Mouse (Mus musculus): ENCODE results near the gene Rassf1. TPM values are rescaled to one million over a fixed set of nuclear protein-coding genes. Genes with fewer than 3 reads are reported as not detected.

Gene Rassf1
- total and polyA plus RNA-seq, 2 experiments from 2014 or later, result 21.7 to 33.3 TPM

GRCm38 (mm10) chr9:107580501-107581317 is 29.4 kb downstream of the Rassf1 start, which contains the start of gene Hyal3:
Hyal3 (plus strand) TSS chr9:107580818.
- no peak for TF ChIP-seq CTCF (IDR thresholded peaks at IDR 0.05; ENCODE audit: low read depth)
- Histone ChIP-seq H3K36me3 (ENCODE audit: insufficient read depth) (peaks cover 5% of the 10 kb centered on the region; the same call in 1 of the 2 replicates), H3K4me1 (ENCODE audit: insufficient read depth) (peaks cover 6% of the 10 kb centered on the region; the same call in 1 of the 2 replicates), H3K27me3 (ENCODE audit: insufficient read depth, low read length) (no peaks in the 10 kb centered on the region), H3K27ac (ENCODE audit: low read depth, low read length) (peak within 1 kb of the TSS; percentile 81), H3K9me3 (ENCODE audit: low read length) (no peaks in the 10 kb centered on the region), H3K4me2 (ENCODE audit: low read depth) (peak within 1 kb of the TSS; percentile 83), H3K9ac (peak within 1 kb of the TSS; percentile 68), H3K4me3 (ENCODE audit: low read depth, low read length) (peak within 1 kb of the TSS; percentile 57)
- WGBS, result under 1% methylated on average over 32 of the region's 32 CpGs
- peak; percentile 92 for DNase-seq
- ATAC-seq, result peak; percentile 91

DNA sequence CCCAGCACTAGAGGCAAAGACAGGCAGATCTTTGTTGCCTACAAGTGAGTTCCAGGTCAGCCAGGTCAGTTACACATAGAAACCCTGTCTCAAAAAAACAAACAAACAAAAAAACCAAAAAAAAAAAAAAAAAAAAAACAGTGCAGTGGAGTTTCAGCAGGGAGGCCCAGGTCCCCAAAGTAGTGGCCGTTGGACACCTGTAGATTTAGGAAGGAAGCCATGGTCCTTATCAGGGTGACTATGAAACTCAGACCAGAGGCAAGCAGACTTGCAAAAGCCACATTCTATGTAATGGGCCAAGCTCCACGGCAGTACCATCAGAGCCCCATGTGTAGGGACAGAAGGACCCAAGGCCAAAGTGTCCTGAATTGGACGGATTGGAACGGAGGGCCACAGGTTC is 30.2 kb downstream of the Rassf1 start:
- Histone ChIP-seq H3K9me3 (ENCODE audit: low read length) (no peaks in the 10 kb centered on the region), H3K4me2 (ENCODE audit: low read depth) (peak overlapping the region; percentile 83), H3K27me3 (ENCODE audit: insufficient read depth, low read length) (no peaks in the 10 kb centered on the region), H3K4me1 (ENCODE audit: insufficient read depth) (peaks cover 6% of the 10 kb centered on the region; the same call in 1 of the 2 replicates), H3K4me3 (ENCODE audit: low read depth, low read length) (peak overlapping the region; percentile 57), H3K9ac (peak overlapping the region; percentile 68; the same call in 1 of the 2 replicates), H3K27ac (ENCODE audit: low read depth, low read length) (0 out of 2 replicates have a peak overlapping the region, but pooled peaks have one; percentile 81), H3K36me3 (ENCODE audit: insufficient read depth) (peaks cover 5% of the 10 kb centered on the region; the same call in 1 of the 2 replicates)
- ATAC-seq (no peak), DNase-seq (no peak)
- no peak for TF ChIP-seq CTCF (IDR thresholded peaks at IDR 0.05; ENCODE audit: low read depth)
- 86% methylated on average over 4 of the region's 4 CpGs for WGBS

GRCm38 (mm10) chr9:107582509-107583062 is 31.2 kb downstream of the Rassf1 start:
- no peak overlapping the region for H3K4me2 ChIP-seq (ENCODE audit: low read depth)
- H3K36me3 ChIP-seq (ENCODE audit: insufficient read depth), result peaks cover 5% of the 10 kb centered on the region; the same call in 1 of the 2 replicates
- H3K4me3 ChIP-seq (ENCODE audit: low read depth, low read length), result no peak overlapping the region
- WGBS, result 89% methylated on average over 7 of the region's 7 CpGs
- H3K9me3 ChIP-seq (ENCODE audit: low read length), result no peaks in the 10 kb centered on the region
- H3K27me3 ChIP-seq (ENCODE audit: insufficient read depth, low read length), result no peaks in the 10 kb centered on the region
- DNase-seq (no peak), ATAC-seq (no peak)
- no peak for TF ChIP-seq CTCF (IDR thresholded peaks at IDR 0.05; ENCODE audit: low read depth)
- H3K27ac ChIP-seq (ENCODE audit: low read depth, low read length), result no peak overlapping the region
- no peak overlapping the region for H3K9ac ChIP-seq
- peaks cover 6% of the 10 kb centered on the region; the same call in 1 of the 2 replicates for H3K4me1 ChIP-seq (ENCODE audit: insufficient read depth)

GRCm38 (mm10) chr9:107583174-107583573 is 31.8 kb downstream of the Rassf1 start:
- no peak for TF ChIP-seq CTCF (IDR thresholded peaks at IDR 0.05; ENCODE audit: low read depth)

GRCm38 (mm10) chr9:107586504-107586903 is 35.1 kb downstream of the Rassf1 start:
- Histone ChIP-seq H3K4me3 (ENCODE audit: low read depth, low read length) (no peak overlapping the region), H3K27ac (ENCODE audit: low read depth, low read length) (no peak overlapping the region), H3K27me3 (ENCODE audit: insufficient read depth, low read length) (no peaks in the 10 kb centered on the region), H3K9me3 (ENCODE audit: low read length) (no peaks in the 10 kb centered on the region), H3K4me2 (ENCODE audit: low read depth) (no peak overlapping the region), H3K9ac (no peak overlapping the region), H3K36me3 (ENCODE audit: insufficient read depth) (peaks cover 23% of the 10 kb centered on the region), H3K4me1 (ENCODE audit: insufficient read depth) (peaks cover 6% of the 10 kb centered on the region; the same call in 1 of the 2 replicates)
- 93% methylated on average over 5 of the region's 5 CpGs for WGBS
- DNase-seq (no peak), ATAC-seq (no peak)
- no peak for TF ChIP-seq CTCF (IDR thresholded peaks at IDR 0.05; ENCODE audit: low read depth)

More at GRCm38 (mm10) chr9:107583174-107583573, 31.8 kb downstream of the Rassf1 start:
- Histone ChIP-seq H3K4me3 (ENCODE audit: low read depth, low read length) (no peak overlapping the region), H3K36me3 (ENCODE audit: insufficient read depth) (peaks cover 5% of the 10 kb centered on the region; the same call in 1 of the 2 replicates), H3K9ac (no peak overlapping the region), H3K4me2 (ENCODE audit: low read depth) (no peak overlapping the region), H3K4me1 (ENCODE audit: insufficient read depth) (peaks cover 8% of the 10 kb centered on the region), H3K9me3 (ENCODE audit: low read length) (no peaks in the 10 kb centered on the region), H3K27ac (ENCODE audit: low read depth, low read length) (no peak overlapping the region), H3K27me3 (ENCODE audit: insufficient read depth, low read length) (no peaks in the 10 kb centered on the region)
- no peak for ATAC-seq
- DNase-seq, result no peak
- WGBS, result 91% methylated on average over 14 of the region's 14 CpGs

DNA sequence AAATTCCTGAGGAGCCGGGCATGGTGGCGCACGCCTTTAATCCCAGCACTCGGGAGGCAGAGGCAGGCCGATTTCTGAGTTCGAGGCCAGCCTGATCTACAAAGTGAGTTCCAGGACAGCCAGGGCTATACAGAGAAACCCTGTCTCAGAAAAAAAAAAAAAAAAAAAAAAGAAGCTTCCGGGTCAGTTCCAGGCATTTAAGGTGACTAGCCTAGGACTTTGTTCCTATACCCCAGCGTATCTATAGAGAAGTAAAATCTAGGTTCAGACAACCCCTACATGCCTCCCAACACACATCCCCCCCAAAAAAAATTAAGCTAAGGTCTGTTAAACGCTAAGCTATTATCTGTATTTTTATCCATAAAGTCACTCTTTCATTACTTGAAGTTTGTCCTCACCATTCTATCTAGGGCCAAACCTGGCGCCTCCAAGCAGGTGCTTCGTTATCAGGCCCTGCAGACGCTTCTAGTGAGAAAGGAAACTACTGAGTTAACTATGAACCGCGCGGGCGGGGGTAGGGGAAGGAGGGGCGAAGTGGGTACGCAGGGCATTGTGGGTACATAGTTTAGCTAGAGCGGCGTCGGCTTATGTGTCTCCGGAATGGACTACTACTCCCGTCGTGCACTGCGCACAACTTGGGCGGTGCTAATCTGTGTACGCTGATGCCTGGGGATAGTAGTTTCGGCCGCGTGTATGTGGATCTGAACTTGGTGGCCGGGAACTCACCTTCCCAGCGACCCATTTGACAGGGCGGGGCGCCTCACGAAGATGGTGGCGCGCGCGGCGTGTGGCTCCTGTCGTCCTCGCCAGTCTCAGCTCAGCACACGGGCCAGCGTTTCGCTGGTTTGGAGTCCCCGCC is 35.8 kb downstream of the Rassf1 start, which contains the start of gene Ifrd2:
Ifrd2 (plus strand) TSS at position 669 of the 859 bp plus-strand sequence.
- Histone ChIP-seq H3K9ac (peak within 1 kb of the TSS; percentile 52), H3K4me2 (ENCODE audit: low read depth) (peak within 1 kb of the TSS; percentile 74), H3K36me3 (ENCODE audit: insufficient read depth) (peaks cover 29% of the 10 kb centered on the region), H3K9me3 (ENCODE audit: low read length) (no peaks in the 10 kb centered on the region), H3K4me3 (ENCODE audit: low read depth, low read length) (peak within 1 kb of the TSS; percentile 70), H3K4me1 (ENCODE audit: insufficient read depth) (peaks cover 6% of the 10 kb centered on the region; the same call in 1 of the 2 replicates), H3K27me3 (ENCODE audit: insufficient read depth, low read length) (no peaks in the 10 kb centered on the region), H3K27ac (ENCODE audit: low read depth, low read length) (no peak within 1 kb of the TSS)
- TF ChIP-seq CTCF (IDR thresholded peaks at IDR 0.05; ENCODE audit: low read depth), result no peak
- DNase-seq (peak; percentile 98), ATAC-seq (peak; percentile 99)
- WGBS, result 14% methylated on average over 46 of the region's 46 CpGs
